Mouse (Mus musculus) midbrain, embryonic 15.5 days (tissue): Measurements from ENCODE around the gene Nfat5. TPM values are rescaled to one million over a fixed set of nuclear protein-coding genes. Genes with fewer than 3 reads are reported as not detected.

ENCODE experiments used
- ATAC-seq: fragments of 200-750 bp; cut with Nextera tagmentation; replicated peaks from 2 replicates; pipeline ENCODE4 v1.8.0; 2017; ENCODE audit warnings: moderate TSS enrichment
- H3K27ac ChIP-seq: fragments of 300-500 bp; sonication (generic); 2 replicates; pipeline ENCODE4 v1.5.1; 2015; ENCODE audit warnings: mild to moderate bottlenecking, inconsistent platforms
- H3K27me3 ChIP-seq: fragments of 300-500 bp; sonication (generic); replicated peaks from 2 replicates; pipeline ENCODE4 v1.6.1; 2015; ENCODE audit warnings: inconsistent platforms
- H3K36me3 ChIP-seq: fragments of 300-500 bp; sonication (generic); replicated peaks from 2 replicates; pipeline ENCODE4 v1.6.1; 2015; ENCODE audit warnings: inconsistent platforms
- H3K4me1 ChIP-seq: fragments of 300-500 bp; sonication (generic); 2 replicates; pipeline ENCODE4 v1.6.1; 2015; ENCODE audit warnings: inconsistent platforms
- H3K4me2 ChIP-seq: fragments of 300-500 bp; sonication (generic); 2 replicates; pipeline ENCODE4 v1.6.1; 2015; ENCODE audit warnings: inconsistent platforms, mild to moderate bottlenecking, moderate library complexity
- H3K4me3 ChIP-seq: fragments of 300-500 bp; sonication (generic); 2 replicates; pipeline ENCODE4 v1.5.1; 2015; ENCODE audit warnings: mild to moderate bottlenecking, inconsistent platforms
- H3K9ac ChIP-seq: fragments of 300-500 bp; sonication (generic); 2 replicates; pipeline ENCODE4 v1.6.1; 2015; ENCODE audit warnings: mild to moderate bottlenecking, inconsistent platforms
- H3K9me3 ChIP-seq: fragments of 300-500 bp; sonication (generic); 2 replicates; pipeline ENCODE4 v1.6.1; 2016; ENCODE audit warnings: inconsistent platforms
- WGBS: fragments of 180-500 bp; shearing (Covaris S2); methylation state at CpG from one replicate; pipeline ENCODE4 v1.1.7; 2015; ENCODE audit warnings: mixed read lengths; 5-methylcytosine and 5-hydroxymethylcytosine counted together
- polyA plus RNA-seq: library from polyadenylated mRNA; unstranded; fragments of >200 nt; fragmentation: Nextera tagmentation; extraction: Ambion mirVana; gene quantifications from 2 replicates; pipeline ENCODE4 v1.2.1, GENCODE M21; 2015

Gene Nfat5
- polyA plus RNA-seq, 1 experiment from 2014 or later = 12.3 TPM

GRCm38 (mm10) chr8:107268501-107268900 lies 24.8 kb upstream of the Nfat5 start:
- no peaks in the 10 kb centered on the region for H3K9me3 ChIP-seq
- ATAC-seq = no peak
- no peak overlapping the region for H3K9ac ChIP-seq
- H3K4me1 ChIP-seq = no peaks in the 10 kb centered on the region
- H3K4me2 ChIP-seq = no peak overlapping the region
- H3K27ac ChIP-seq = no peak overlapping the region
- WGBS = 84% methylated on average over 9 of the region's 9 CpGs
- H3K27me3 ChIP-seq = no peaks in the 10 kb centered on the region
- no peaks in the 10 kb centered on the region for H3K36me3 ChIP-seq
- H3K4me3 ChIP-seq = no peak overlapping the region

- H3K4me3 ChIP-seq = no peak overlapping the region
- no peaks in the 10 kb centered on the region for H3K27me3 ChIP-seq
- no peak overlapping the region for H3K4me2 ChIP-seq
- no peaks in the 10 kb centered on the region for H3K36me3 ChIP-seq
- H3K27ac ChIP-seq = no peak overlapping the region
- ATAC-seq = no peak
- no peaks in the 10 kb centered on the region for H3K9me3 ChIP-seq
- no peaks in the 10 kb centered on the region for H3K4me1 ChIP-seq
- no peak overlapping the region for H3K9ac ChIP-seq
Observed at GRCm38 (mm10) chr8:107269191-107269590, 24.1 kb upstream of the Nfat5 start.

GRCm38 (mm10) chr8:107269617-107270139 lies 23.6 kb upstream of the Nfat5 start:
- no peak overlapping the region for H3K9ac ChIP-seq

GRCm38 (mm10) chr8:107270287-107270686 lies 23.0 kb upstream of the Nfat5 start:
- Histone ChIP-seq H3K27ac (no peak overlapping the region), H3K9me3 (no peaks in the 10 kb centered on the region), H3K4me2 (no peak overlapping the region), H3K4me3 (no peak overlapping the region), H3K27me3 (no peaks in the 10 kb centered on the region), H3K36me3 (no peaks in the 10 kb centered on the region), H3K9ac (no peak overlapping the region), H3K4me1 (no peaks in the 10 kb centered on the region)
- 72% methylated on average over 4 of the region's 4 CpGs for WGBS
- no peak for ATAC-seq

More at GRCm38 (mm10) chr8:107269617-107270139, 23.6 kb upstream of the Nfat5 start:
- H3K4me3 ChIP-seq = no peak overlapping the region
- no peaks in the 10 kb centered on the region for H3K36me3 ChIP-seq
- no peak for ATAC-seq
- WGBS = 61% methylated on average over 3 of the region's 3 CpGs
- H3K4me2 ChIP-seq = no peak overlapping the region
- no peaks in the 10 kb centered on the region for H3K4me1 ChIP-seq
- no peaks in the 10 kb centered on the region for H3K9me3 ChIP-seq
- H3K27me3 ChIP-seq = no peaks in the 10 kb centered on the region
- no peak overlapping the region for H3K27ac ChIP-seq

GRCm38 (mm10) chr8:107270751-107271150 lies 22.5 kb upstream of the Nfat5 start:
- WGBS = 67% methylated on average over 11 of the region's 11 CpGs
- Histone ChIP-seq H3K4me2 (no peak overlapping the region), H3K9me3 (no peaks in the 10 kb centered on the region), H3K4me3 (no peak overlapping the region), H3K4me1 (no peaks in the 10 kb centered on the region), H3K9ac (no peak overlapping the region), H3K27me3 (no peaks in the 10 kb centered on the region), H3K36me3 (no peaks in the 10 kb centered on the region), H3K27ac (no peak overlapping the region)
- ATAC-seq = no peak

GRCm38 (mm10) chr8:107277323-107277883 lies 15.9 kb upstream of the Nfat5 start:
- ATAC-seq = no peak
- no peak overlapping the region for H3K27ac ChIP-seq
- no peak overlapping the region for H3K9ac ChIP-seq
- H3K4me3 ChIP-seq = no peak overlapping the region
- no peaks in the 10 kb centered on the region for H3K36me3 ChIP-seq
- 78% methylated on average over 5 of the region's 5 CpGs for WGBS
- H3K4me2 ChIP-seq = no peak overlapping the region
- H3K4me1 ChIP-seq = no peaks in the 10 kb centered on the region
- no peaks in the 10 kb centered on the region for H3K27me3 ChIP-seq
- no peaks in the 10 kb centered on the region for H3K9me3 ChIP-seq

- ATAC-seq = no peak
- Histone ChIP-seq H3K27me3 (no peaks in the 10 kb centered on the region), H3K4me2 (no peak overlapping the region), H3K4me3 (no peak overlapping the region), H3K9ac (no peak overlapping the region), H3K27ac (no peak overlapping the region), H3K36me3 (no peaks in the 10 kb centered on the region), H3K9me3 (no peaks in the 10 kb centered on the region), H3K4me1 (no peaks in the 10 kb centered on the region)
- 100% methylated on average over 1 of the region's 1 CpGs for WGBS
Observed at GRCm38 (mm10) chr8:107278571-107278970, 14.7 kb upstream of the Nfat5 start.

GRCm38 (mm10) chr8:107286686-107287085 lies 6.6 kb upstream of the Nfat5 start:
- H3K27me3 ChIP-seq = no peaks in the 10 kb centered on the region
- WGBS = 62% methylated on average over 9 of the region's 9 CpGs
- no peak overlapping the region for H3K9ac ChIP-seq
- H3K4me3 ChIP-seq = no peak overlapping the region
- no peak for ATAC-seq
- H3K9me3 ChIP-seq = no peaks in the 10 kb centered on the region
- H3K4me2 ChIP-seq = no peak overlapping the region
- no peak overlapping the region for H3K27ac ChIP-seq
- H3K36me3 ChIP-seq = no peaks in the 10 kb centered on the region
- H3K4me1 ChIP-seq = no peaks in the 10 kb centered on the region

GRCm38 (mm10) chr8:107287522-107287921 lies 5.7 kb upstream of the Nfat5 start:
- no peak overlapping the region for H3K27ac ChIP-seq
- H3K4me3 ChIP-seq = no peak overlapping the region
- no peaks in the 10 kb centered on the region for H3K36me3 ChIP-seq
- 0 out of 2 replicates have a peak, but pooled peaks cover 2% of the 10 kb centered on the region for H3K4me1 ChIP-seq
- ATAC-seq = no peak
- H3K27me3 ChIP-seq = no peaks in the 10 kb centered on the region
- WGBS = 37% methylated on average over 5 of the region's 5 CpGs
- no peak overlapping the region for H3K9ac ChIP-seq
- H3K9me3 ChIP-seq = no peaks in the 10 kb centered on the region
- no peak overlapping the region for H3K4me2 ChIP-seq

- Histone ChIP-seq H3K36me3 (no peaks in the 10 kb centered on the region), H3K4me3 (no peak overlapping the region), H3K9ac (no peak overlapping the region), H3K4me1 (peaks cover 20% of the 10 kb centered on the region), H3K27me3 (no peaks in the 10 kb centered on the region), H3K4me2 (no peak overlapping the region), H3K27ac (no peak overlapping the region), H3K9me3 (no peaks in the 10 kb centered on the region)
- ATAC-seq = no peak
- 92% methylated on average over 4 of the region's 4 CpGs for WGBS
Observed at GRCm38 (mm10) chr8:107291171-107291601, 2.1 kb upstream of the Nfat5 start.

GRCm38 (mm10) chr8:107292119-107292927 lies 947 bp upstream of the Nfat5 start:
- no peaks in the 10 kb centered on the region for H3K36me3 ChIP-seq
- H3K27me3 ChIP-seq = no peaks in the 10 kb centered on the region
- peak; percentile 19 for ATAC-seq
- H3K4me3 ChIP-seq = peak overlapping the region; percentile 87
- peak overlapping the region; percentile 63 for H3K4me2 ChIP-seq
- H3K4me1 ChIP-seq = peaks cover 25% of the 10 kb centered on the region
- H3K9me3 ChIP-seq = no peaks in the 10 kb centered on the region
- H3K9ac ChIP-seq = peak overlapping the region; percentile 55
- 61% methylated on average over 18 of the region's 18 CpGs for WGBS
- peak overlapping the region; percentile 94 for H3K27ac ChIP-seq

- Histone ChIP-seq H3K27me3 (no peaks in the 10 kb centered on the region), H3K27ac (peak overlapping the region; percentile 94), H3K4me1 (peaks cover 28% of the 10 kb centered on the region), H3K4me2 (peak overlapping the region; percentile 63), H3K9me3 (no peaks in the 10 kb centered on the region), H3K4me3 (peak overlapping the region; percentile 87), H3K9ac (peak overlapping the region; percentile 89), H3K36me3 (no peaks in the 10 kb centered on the region)
- ATAC-seq = peak; percentile 75
- WGBS = under 1% methylated on average over 75 of the region's 98 CpGs
Observed at GRCm38 (mm10) chr8:107293641-107294628, 665 bp downstream of the Nfat5 start.
